Mouse (Mus musculus) ES-E14 (cell line): ENCODE data around the gene Tnfrsf26.

Experiments used
- CHD2 ChIP-seq: IDR thresholded peaks from 2 replicates; pipeline ENCODE4 v1.6.1; 2014; ENCODE audit warnings: mild to moderate bottlenecking, low read depth, low read length, inconsistent platforms
- MAFK ChIP-seq: IDR thresholded peaks from 2 replicates; pipeline ENCODE4 v1.6.1; 2014; ENCODE audit warnings: mild to moderate bottlenecking, low read depth, low read length, inconsistent platforms; ENCODE audit not compliant: insufficient read depth
- ZC3H11A ChIP-seq: IDR thresholded peaks from 2 replicates; pipeline ENCODE4 v1.6.1; 2012; ENCODE audit warnings: low read depth, mild to moderate bottlenecking, inconsistent platforms, low read length, borderline replicate concordance

- TF ChIP-seq ZC3H11A (peak; percentile 37; the same call in 1 of the 2 replicates), MAFK (no peak), CHD2 (no peak)
Observed at GRCm38 (mm10) chr7:143612215-143612614, 16.3 kb downstream of the Tnfrsf26 start.
